Mouse (Mus musculus) ES-E14 (cell line): Measurements from ENCODE around the gene Dynlt1f.
"Not testable (repeated sequence)": the region's sequence is repeated elsewhere in the genome, so short reads cannot be mapped to it uniquely, and the experiment has no call there.

Experiments used
- CHD2 ChIP-seq: IDR thresholded peaks from 2 replicates; pipeline ENCODE4 v1.6.1; 2014; ENCODE audit warnings: mild to moderate bottlenecking, low read depth, low read length, inconsistent platforms
- MAFK ChIP-seq: IDR thresholded peaks from 2 replicates; pipeline ENCODE4 v1.6.1; 2014; ENCODE audit warnings: mild to moderate bottlenecking, low read depth, low read length, inconsistent platforms; ENCODE audit not compliant: insufficient read depth
- ZC3H11A ChIP-seq: IDR thresholded peaks from 2 replicates; pipeline ENCODE4 v1.6.1; 2012; ENCODE audit warnings: low read depth, mild to moderate bottlenecking, inconsistent platforms, low read length, borderline replicate concordance
- ZNF384 ChIP-seq: IDR thresholded peaks from 2 replicates; pipeline ENCODE4 v1.6.1; 2012; ENCODE audit warnings: low read depth, low read length, inconsistent platforms

DNA sequence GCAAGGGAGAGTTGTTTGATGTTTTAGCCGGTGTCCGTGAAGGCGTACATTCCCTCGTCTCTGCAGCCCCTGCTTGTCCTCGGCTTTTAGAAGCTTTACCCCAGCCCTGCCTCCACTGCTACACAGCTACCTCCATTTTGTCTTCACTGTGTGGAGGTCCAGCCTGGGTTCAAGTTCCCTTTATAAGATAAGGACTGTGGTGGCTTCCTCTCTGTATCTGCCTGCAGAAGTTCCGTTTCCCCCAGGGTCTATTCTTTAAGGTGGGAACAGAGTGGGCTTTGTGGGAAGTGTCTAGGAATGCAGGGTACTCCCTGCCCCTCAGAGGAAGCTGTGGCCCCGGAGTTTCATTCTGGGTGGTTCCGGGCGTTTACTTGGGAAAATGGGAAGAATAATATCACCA lies 40.0 kb upstream of the Dynlt1f start:
- not testable (repeated sequence) for TF ChIP-seq CHD2, ZNF384, ZC3H11A, MAFK
